Mouse (Mus musculus) thymus, adult 2 months (tissue): ENCODE data around the gene Qsox1.

Experiments
- CTCF ChIP-seq: fragments of 200-500 bp; IDR thresholded peaks from 2 replicates; pipeline ENCODE4 v1.5.1; 2012; ENCODE audit warnings: mild to moderate bottlenecking, control low read depth, low read length, moderate library complexity, borderline replicate concordance; ENCODE audit not compliant: control insufficient read depth, poor library complexity, insufficient read depth; ENCODE audit errors: extremely low read depth
- POLR2A ChIP-seq: fragments of 200-500 bp; IDR thresholded peaks from 2 replicates; pipeline ENCODE4 v1.6.1; 2012; ENCODE audit warnings: mild to moderate bottlenecking, low read length, control low read depth, moderate library complexity; ENCODE audit not compliant: control insufficient read depth, poor library complexity, insufficient read depth; ENCODE audit errors: extremely low read depth

DNA sequence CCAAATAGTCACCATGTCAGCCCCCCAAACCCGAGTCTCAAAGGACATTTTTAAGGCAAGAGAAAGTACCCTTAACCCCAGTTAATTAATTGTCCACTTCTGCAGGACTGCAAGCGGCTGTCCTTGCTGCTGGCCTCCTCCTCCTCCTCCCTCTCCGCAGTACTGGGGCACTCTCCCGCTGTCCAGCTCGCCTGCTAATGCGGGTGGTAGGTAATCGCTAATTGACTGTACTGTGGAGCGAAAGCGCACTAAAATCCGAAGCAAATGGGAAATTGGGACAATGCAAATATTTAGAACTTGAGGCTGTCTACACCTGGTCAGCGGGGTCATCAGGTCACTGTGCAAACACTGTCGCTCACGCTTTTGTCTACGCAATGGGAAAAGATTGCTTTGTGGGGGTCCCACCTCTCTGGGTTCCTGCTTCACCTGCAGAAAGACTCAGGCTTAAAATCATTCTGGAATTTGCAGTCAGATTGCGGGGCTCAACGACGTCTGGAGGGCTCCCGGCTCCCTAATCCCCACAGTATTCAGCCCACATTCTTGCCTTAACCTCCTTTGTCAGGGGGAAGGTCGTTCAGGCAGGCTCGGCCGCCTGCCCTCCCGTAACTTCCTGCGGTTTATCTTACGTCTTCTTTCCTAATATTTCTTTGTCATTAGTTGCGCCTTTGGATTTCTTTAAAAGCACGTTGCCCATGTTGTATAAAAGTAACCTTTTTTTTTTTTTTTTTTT, 76.4 kb downstream of the Qsox1 start:
- no peak for TF ChIP-seq CTCF
- TF ChIP-seq POLR2A: no peak
